Mouse (Mus musculus) limb, embryonic 10.5 days (tissue): ENCODE data around the gene Proca1. TPM values are rescaled to one million over a fixed set of nuclear protein-coding genes. Genes with fewer than 3 reads are reported as not detected.
A peak's percentile ranks its signal among the peaks of the same experiment; 100 is the strongest.

Source experiments
- DNase-seq: peaks from one replicate; pipeline ENCODE4 v3.0.0-alpha.2; 2017; ENCODE audit warnings: low spot score
- H3K27ac ChIP-seq: fragments of 300-500 bp; sonication (generic); 2 replicates; pipeline ENCODE4 v1.5.1; 2016; ENCODE audit warnings: mild to moderate bottlenecking
- H3K27me3 ChIP-seq: fragments of 300-500 bp; sonication (generic); 2 replicates; pipeline ENCODE4 v1.6.1; 2016; ENCODE audit warnings: low read depth, mild to moderate bottlenecking; ENCODE audit not compliant: poor library complexity, severe bottlenecking
- H3K36me3 ChIP-seq: fragments of 300-500 bp; sonication (generic); 2 replicates; pipeline ENCODE4 v1.6.1; 2016; ENCODE audit warnings: mild to moderate bottlenecking, moderate library complexity
- H3K4me1 ChIP-seq: fragments of 300-500 bp; sonication (generic); 2 replicates; pipeline ENCODE4 v1.6.1; 2016
- H3K4me3 ChIP-seq: fragments of 300-500 bp; sonication (generic); 2 replicates; pipeline ENCODE4 v1.5.1; 2016; ENCODE audit warnings: mild to moderate bottlenecking, moderate library complexity
- H3K9me3 ChIP-seq: fragments of 300-500 bp; sonication (generic); replicated peaks from 2 replicates; pipeline ENCODE4 v1.6.1; 2016; ENCODE audit warnings: mild to moderate bottlenecking
- WGBS: fragments of 180-500 bp; shearing (Covaris S2); methylation state at CpG from one replicate; pipeline ENCODE4 v1.1.7; 2016; 5-methylcytosine and 5-hydroxymethylcytosine counted together
- polyA plus RNA-seq: library from polyadenylated mRNA; unstranded; fragments of >200 nt; fragmentation: Nextera tagmentation; extraction: Ambion mirVana; gene quantifications from 2 replicates; pipeline ENCODE4 v1.2.1, GENCODE M21; 2016

Proca1 gene
- 0.88 and 1.6 TPM in 2 replicates for polyA plus RNA-seq

DNA sequence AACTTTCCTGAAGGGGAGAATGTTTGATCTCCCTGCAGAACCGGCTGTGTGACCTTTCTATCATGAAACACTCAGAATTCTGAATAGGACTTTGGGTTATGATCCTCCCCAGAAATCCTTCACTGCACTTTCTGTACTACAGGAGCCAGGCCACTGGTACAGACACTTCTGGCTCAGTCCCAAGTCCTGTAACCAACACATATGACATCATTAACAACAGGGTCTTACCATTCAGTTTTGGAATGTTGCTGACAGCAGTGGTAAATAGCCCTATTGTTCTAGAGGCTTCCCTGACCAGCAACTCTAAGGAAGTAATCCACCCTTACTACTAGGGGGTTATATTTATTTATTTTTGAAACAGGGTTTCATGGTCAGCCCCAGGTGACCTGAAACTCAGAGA lies at the start of gene Proca1:
Proca1 (plus strand) TSS at position 280 of the 400 bp plus-strand sequence.
- Histone ChIP-seq H3K27ac (peak within 1 kb of the TSS; percentile 80; the same call in 1 of the 2 replicates), H3K4me3 (peak within 1 kb of the TSS; percentile 58), H3K9me3 (no peaks in the 10 kb centered on the region), H3K36me3 (peaks cover 45% of the 10 kb centered on the region), H3K4me1 (peaks cover 40% of the 10 kb centered on the region), H3K27me3 (no peaks in the 10 kb centered on the region)
- no peak for DNase-seq
- WGBS = 89% methylated on average over 1 of the region's 1 CpGs

DNA sequence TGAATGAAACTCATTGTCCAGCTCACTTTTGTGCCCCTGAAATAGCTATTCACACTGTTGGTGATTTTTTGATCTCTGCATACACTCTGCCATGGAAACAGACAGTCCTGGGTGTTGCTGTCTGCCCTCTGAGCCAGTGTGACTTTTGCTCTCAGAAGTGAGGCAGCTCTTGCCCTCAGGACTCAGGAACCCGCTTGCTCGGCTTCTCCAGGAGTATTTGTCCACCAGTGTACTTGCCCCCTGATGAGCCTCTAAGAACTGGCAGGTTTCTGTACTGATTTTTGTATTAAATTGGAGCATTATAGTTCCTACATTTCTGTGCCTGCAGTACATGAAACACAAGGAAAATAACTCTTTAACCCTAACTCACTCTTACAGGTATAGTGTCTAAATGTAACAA lies 49.7 kb upstream of the Proca1 start:
- WGBS = 96% methylated on average over 2 of the region's 2 CpGs
- no peaks in the 10 kb centered on the region for H3K9me3 ChIP-seq
- H3K4me1 ChIP-seq = no peaks in the 10 kb centered on the region
- no peak overlapping the region for H3K27ac ChIP-seq
- no peak for DNase-seq
- H3K4me3 ChIP-seq = no peak overlapping the region
- peaks cover 57% of the 10 kb centered on the region for H3K36me3 ChIP-seq
- no peaks in the 10 kb centered on the region for H3K27me3 ChIP-seq

DNA sequence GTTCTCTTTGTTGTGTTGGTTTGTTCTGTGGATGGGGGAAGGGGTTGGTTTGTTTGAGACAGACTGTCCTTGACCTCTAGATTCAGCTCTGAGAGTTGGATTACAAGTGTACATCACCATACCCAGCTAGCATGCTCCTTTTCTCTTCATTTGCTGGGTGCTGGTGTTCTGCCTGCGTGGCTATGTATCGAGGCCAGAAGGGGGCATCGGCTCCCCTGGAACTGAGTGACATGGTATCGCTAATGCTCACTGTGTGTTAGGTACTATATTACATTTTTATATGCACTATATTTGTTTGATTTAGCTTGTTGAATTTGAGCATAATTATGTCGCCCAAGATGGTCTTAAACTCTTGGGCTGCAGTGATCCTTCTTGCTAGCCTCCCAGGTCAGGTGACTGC lies 47.0 kb upstream of the Proca1 start:
- Histone ChIP-seq H3K4me1 (no peaks in the 10 kb centered on the region), H3K9me3 (no peaks in the 10 kb centered on the region), H3K27ac (no peak overlapping the region), H3K36me3 (peaks cover 81% of the 10 kb centered on the region), H3K4me3 (no peak overlapping the region), H3K27me3 (no peaks in the 10 kb centered on the region)
- no peak for DNase-seq
- WGBS = 94% methylated on average over 5 of the region's 5 CpGs

DNA sequence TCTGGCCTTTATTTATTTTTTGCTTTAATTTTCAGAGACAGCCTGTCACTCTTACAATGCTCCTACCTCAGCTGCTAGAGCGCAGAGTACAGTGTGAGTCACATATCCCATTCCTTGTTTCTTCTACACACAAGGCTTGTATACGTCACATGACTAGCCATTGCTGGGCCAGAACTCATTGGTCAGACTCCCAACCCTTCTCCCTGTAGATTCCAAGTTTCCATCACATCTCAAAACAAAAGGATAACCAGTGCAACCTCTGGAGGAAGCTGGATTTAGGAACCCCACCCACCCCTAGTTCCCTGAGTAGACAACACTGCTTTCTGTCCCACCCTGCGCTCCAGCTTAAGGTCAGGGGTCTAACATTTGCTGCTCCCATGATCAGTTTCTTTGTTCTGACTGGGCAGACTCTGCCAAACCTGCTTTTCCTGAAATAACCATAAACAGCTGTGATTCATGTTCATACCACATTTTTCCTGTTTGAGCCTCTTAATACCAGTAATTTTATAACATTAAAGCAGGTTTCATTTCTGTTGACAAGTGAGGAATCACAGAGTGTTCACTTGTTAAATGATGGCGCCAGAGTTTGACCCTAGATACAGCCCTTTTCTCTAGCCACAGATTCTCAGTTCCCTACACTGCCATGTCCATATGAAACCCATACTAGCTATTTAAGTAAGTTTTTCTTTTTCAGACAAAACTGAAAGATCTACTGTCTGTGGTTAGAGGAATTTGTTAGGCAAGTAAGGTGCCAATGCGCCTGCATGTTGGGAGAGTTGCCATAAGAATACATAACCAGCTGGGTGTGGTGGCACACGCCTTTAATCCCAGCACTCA lies 46.3 kb upstream of the Proca1 start:
- peaks cover 88% of the 10 kb centered on the region for H3K36me3 ChIP-seq
- no peaks in the 10 kb centered on the region for H3K27me3 ChIP-seq
- H3K27ac ChIP-seq = no peak overlapping the region
- 93% methylated on average over 6 of the region's 6 CpGs for WGBS
- no peaks in the 10 kb centered on the region for H3K9me3 ChIP-seq
- no peak for DNase-seq
- no peak overlapping the region for H3K4me3 ChIP-seq
- no peaks in the 10 kb centered on the region for H3K4me1 ChIP-seq

DNA sequence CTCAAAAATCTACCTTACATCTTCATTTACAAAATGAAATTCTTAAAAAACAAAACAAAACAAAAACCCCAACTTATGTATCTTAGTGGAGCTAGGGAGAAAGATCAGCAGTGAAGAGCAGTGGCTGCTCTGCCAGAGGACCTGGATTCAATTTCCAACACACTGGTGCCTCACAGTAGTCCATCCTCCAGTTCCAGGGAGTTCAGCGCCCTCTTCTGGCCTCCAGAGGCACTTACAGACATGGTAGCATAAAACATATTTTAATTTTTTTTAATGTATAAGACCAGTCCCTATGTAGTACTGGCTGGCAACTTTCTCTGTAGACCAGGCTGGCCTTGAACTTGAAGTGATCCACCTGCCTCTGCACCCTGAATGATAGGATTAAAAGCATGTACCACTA lies 42.0 kb upstream of the Proca1 start:
- H3K4me1 ChIP-seq = no peaks in the 10 kb centered on the region
- no peaks in the 10 kb centered on the region for H3K9me3 ChIP-seq
- no peak overlapping the region for H3K4me3 ChIP-seq
- H3K27ac ChIP-seq = no peak overlapping the region
- 28% methylated on average over 1 of the region's 1 CpGs for WGBS
- peaks cover 96% of the 10 kb centered on the region for H3K36me3 ChIP-seq
- H3K27me3 ChIP-seq = no peaks in the 10 kb centered on the region
- DNase-seq = no peak

DNA sequence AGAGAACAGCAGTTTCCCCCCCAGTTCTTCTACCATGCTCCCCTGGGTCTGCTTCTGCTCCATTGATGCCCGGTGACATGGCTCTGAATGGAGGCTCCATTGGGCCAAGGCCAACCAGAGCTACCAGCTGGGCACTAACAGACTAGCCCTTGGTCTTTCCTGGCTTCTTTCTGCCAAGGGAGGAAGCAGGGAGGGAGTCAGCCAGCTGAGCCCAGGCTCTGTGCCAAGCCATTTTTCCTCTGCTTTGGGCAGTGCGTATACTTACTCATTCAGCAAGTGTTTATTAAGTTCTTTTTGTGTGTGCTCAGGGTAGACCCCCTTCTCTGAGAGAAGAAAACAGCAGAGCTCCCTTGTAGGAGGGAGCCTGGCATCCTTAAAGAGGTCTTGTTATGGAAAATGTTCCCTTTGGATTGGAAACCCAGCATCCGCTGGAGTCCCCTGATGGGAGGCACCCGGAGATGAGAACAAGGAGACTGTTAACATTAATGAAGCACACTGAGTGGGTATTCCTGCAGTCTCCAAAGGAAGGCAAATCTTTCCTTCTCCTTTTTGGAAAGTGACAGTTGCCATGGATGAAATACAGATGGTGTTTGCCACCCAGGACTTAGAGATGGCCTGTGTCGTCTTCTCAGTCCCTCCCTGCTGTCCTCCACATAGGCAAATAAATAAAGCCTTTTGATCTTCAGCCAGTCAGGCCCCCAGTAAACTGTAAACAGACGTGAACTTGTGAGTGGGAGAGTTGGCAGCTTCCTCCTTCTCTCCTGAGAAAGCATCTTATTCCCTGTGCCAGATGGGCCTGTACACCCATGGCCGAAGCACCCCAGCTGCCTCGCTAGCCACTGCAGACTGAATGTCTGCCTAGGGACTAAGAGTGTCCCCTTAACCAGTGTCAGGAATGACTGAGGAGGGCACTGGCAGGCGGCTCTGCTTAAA lies 40.6 kb upstream of the Proca1 start:
- no peaks in the 10 kb centered on the region for H3K27me3 ChIP-seq
- 69% methylated on average over 9 of the region's 9 CpGs for WGBS
- H3K9me3 ChIP-seq = no peaks in the 10 kb centered on the region
- no peaks in the 10 kb centered on the region for H3K4me1 ChIP-seq
- no peak for DNase-seq
- H3K27ac ChIP-seq = no peak overlapping the region
- no peak overlapping the region for H3K4me3 ChIP-seq
- peaks cover 97% of the 10 kb centered on the region for H3K36me3 ChIP-seq

DNA sequence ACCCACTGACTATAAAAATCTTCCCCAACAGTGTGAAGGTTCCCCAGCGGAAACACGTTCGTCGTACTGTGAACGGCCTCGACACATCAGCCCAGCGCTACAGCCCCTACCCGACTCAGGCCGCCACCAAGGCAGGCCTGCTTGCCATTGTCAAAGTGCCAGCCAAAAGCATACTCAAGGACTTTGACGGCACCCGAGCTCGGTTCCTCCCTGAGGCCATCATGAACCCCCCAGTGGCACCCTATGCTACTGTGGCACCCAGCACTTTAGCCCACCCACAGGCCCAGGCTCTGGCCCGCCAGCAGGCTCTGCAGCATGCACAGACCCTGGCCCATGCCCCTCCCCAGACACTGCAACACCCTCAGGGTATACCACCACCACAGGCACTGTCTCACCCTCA lies 39.4 kb upstream of the Proca1 start:
- H3K4me1 ChIP-seq = 0 out of 2 replicates have a peak, but pooled peaks cover 2% of the 10 kb centered on the region
- H3K4me3 ChIP-seq = no peak overlapping the region
- no peaks in the 10 kb centered on the region for H3K9me3 ChIP-seq
- 0 out of 2 replicates have a peak overlapping the region, but pooled peaks have one; percentile 17 for H3K27ac ChIP-seq
- DNase-seq = no peak
- H3K36me3 ChIP-seq = peaks cover 98% of the 10 kb centered on the region
- 94% methylated on average over 13 of the region's 13 CpGs for WGBS
- H3K27me3 ChIP-seq = no peaks in the 10 kb centered on the region

DNA sequence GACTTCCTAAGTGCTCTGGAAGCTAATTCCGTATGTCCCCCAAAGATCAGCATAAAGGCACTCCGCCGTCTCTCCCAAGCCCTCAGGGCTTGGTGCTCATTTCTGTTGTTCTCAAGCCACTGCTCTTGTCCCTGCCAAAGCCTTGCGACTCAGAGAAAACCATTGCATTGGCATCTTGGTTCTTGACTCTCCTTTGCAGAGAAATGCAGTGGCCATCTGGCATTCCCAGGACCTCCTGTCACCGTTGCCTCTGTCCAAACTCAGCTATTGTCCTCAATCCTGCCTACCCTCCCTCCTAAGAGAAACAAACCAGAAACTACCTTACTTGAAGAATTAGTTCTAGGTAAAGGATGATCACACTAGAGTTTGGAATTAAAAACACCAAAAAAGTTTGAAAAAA lies 37.5 kb upstream of the Proca1 start:
- no peak overlapping the region for H3K4me3 ChIP-seq
- 88% methylated on average over 5 of the region's 5 CpGs for WGBS
- H3K27me3 ChIP-seq = no peaks in the 10 kb centered on the region
- H3K27ac ChIP-seq = no peak overlapping the region
- no peaks in the 10 kb centered on the region for H3K9me3 ChIP-seq
- DNase-seq = no peak
- H3K36me3 ChIP-seq = peaks cover 99% of the 10 kb centered on the region
- 0 out of 2 replicates have a peak, but pooled peaks cover 8% of the 10 kb centered on the region for H3K4me1 ChIP-seq

DNA sequence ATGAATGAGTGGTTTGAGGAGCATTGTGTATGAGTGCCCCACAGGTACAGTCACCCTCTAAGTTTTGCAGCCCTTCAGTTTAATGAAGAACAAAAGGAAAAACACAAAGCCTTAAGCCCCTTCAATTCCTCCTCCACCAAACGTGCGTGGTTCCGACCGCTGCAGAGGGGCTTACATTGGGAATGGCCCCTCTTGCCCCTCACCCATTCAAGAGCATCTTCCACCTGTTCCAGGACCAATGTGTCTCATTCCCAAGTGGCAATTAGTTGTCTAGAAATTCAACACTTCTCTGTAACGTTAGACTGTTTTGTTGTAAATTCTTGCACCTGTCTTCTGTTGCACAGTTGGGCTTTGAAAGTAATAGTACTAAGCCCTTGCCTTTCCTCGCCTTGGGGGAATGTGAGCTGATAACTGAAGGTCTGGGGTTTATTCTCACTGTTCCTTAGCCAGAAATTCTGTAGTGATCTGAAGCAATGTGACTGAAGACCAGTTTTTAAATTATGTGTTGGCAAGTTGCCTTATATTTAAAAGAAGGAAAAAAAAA lies 37.0 kb upstream of the Proca1 start:
- Histone ChIP-seq H3K27me3 (no peaks in the 10 kb centered on the region), H3K27ac (no peak overlapping the region), H3K9me3 (no peaks in the 10 kb centered on the region), H3K36me3 (peaks cover 99% of the 10 kb centered on the region), H3K4me3 (no peak overlapping the region), H3K4me1 (peaks cover 11% of the 10 kb centered on the region)
- 82% methylated on average over 6 of the region's 6 CpGs for WGBS
- no peak for DNase-seq

DNA sequence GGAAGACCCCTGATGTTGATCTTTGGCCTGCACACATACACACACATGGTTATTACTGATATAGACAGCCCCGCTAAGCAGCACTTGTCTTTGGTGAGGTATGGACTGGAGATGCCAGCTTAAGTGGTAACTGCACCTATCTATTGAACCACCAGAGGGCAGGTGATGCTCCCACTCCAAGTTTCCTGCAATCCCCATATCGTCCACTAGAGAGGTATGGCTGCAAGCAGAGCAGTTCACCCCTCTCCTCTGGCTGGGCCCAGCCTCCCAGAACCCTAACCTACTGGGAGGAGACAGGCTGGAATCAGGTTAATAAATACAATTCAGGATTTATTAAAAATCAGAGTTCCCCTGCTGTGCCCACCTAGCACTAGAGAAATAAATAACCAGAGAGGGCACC lies 34.1 kb upstream of the Proca1 start:
- Histone ChIP-seq H3K27ac (no peak overlapping the region), H3K4me3 (peak overlapping the region; percentile 0; the same call in 1 of the 2 replicates), H3K4me1 (peaks cover 35% of the 10 kb centered on the region), H3K9me3 (no peaks in the 10 kb centered on the region), H3K27me3 (no peaks in the 10 kb centered on the region), H3K36me3 (peaks cover 100% of the 10 kb centered on the region)
- DNase-seq = peak; percentile 73
- 40% methylated on average over 2 of the region's 2 CpGs for WGBS

DNA sequence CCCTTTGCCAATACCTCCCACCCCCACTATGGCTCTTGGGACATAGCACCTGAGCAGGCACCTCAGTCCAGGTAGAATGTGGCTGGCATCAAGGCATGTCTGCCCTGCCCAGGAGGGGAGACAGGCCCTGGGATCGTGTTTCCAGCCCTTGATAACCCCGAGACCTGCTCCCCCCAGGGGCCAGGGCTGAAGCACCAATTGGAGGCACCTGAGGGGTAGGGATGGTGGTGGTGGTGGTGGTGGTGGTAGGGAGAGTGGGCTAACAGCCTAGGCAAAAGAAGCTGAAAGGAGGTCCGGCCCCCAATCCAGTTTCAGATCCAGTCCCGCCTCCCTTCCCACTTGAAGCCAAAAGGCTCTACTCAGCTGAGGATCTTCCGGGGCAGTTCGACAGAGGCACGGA lies 33.6 kb upstream of the Proca1 start:
- Histone ChIP-seq H3K4me1 (peaks cover 35% of the 10 kb centered on the region), H3K4me3 (peak overlapping the region; percentile 0; the same call in 1 of the 2 replicates), H3K27ac (no peak overlapping the region), H3K36me3 (peaks cover 98% of the 10 kb centered on the region), H3K9me3 (no peaks in the 10 kb centered on the region), H3K27me3 (no peaks in the 10 kb centered on the region)
- DNase-seq = no peak
- WGBS = 82% methylated on average over 7 of the region's 7 CpGs

DNA sequence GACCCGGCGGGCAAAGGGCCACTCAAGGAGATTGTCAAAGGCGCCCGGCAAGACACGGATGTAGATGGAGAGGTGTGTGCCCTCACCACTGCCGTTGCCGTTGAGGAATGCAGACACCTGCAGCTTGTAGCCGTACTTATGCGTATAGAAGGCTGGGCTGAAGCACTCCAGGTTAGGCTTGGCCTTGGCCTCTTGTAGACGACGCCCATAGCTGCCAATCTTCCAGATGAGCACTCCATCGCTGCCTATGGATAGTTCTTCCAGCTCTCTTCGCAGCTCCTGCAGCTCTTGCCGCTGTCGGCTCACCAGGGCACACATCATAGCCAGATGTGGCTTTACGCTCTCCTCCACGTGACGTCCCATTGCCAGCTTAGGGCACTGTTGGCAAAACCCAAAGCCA lies 33.0 kb upstream of the Proca1 start:
- no peak overlapping the region for H3K4me3 ChIP-seq
- H3K27ac ChIP-seq = no peak overlapping the region
- WGBS = 91% methylated on average over 18 of the region's 18 CpGs
- peaks cover 35% of the 10 kb centered on the region for H3K4me1 ChIP-seq
- H3K9me3 ChIP-seq = no peaks in the 10 kb centered on the region
- H3K27me3 ChIP-seq = no peaks in the 10 kb centered on the region
- no peak for DNase-seq
- H3K36me3 ChIP-seq = peaks cover 92% of the 10 kb centered on the region
